In the genomic region with DNA sequence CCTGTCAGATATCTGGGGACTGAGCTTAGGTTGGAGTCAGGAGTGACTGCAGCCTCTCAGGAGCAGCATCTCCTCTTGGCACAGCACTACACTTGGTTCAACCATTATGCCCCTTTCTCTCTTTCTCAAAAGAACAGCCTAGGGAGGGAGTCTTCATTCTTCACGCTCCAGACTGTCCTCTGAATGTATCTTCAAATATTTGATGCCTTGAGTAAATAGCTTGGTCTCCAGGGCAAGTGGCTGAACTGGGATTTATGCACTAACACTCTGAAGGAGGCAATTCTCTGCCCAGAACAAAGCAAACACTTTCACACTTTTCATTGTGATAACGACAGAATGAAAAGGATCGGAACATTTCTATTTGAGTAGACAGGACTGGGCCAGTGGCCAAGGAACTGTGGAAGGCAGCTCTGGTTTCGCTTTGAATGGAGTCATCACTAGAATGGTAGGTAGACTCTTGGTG, we compare ENCODE assay signal across 11 mouse cellular contexts. TPM values are rescaled to one million over a fixed set of nuclear protein-coding genes. Genes with fewer than 3 reads are reported as not detected.
DNase-seq lines count a peak whose midpoint lies in the region; TF ChIP-seq lines count a peak whose summit lies in the region.
"Had no signal": no experiment of that assay in that cellular context is flagged by ENCODE, and none has a peak within 500 bp of the region (broad histone marks: within the 10 kb centered on the region; RNA-seq: fewer than 3 reads in every experiment).

No protein-coding gene starts in this region.

- H3K27ac ChIP-seq in bone marrow macrophage, adult 2 months (ENCODE audit: insufficient read depth, low read depth, low read length): peak overlapping the region; percentile 62
- H3K27ac ChIP-seq: limb, embryonic 15.5 days had no signal

- H3K4me3 ChIP-seq in bone marrow macrophage, adult 2 months (ENCODE audit: insufficient read depth, low read length): peak overlapping the region; percentile 49
- H3K4me3 ChIP-seq: limb, embryonic 15.5 days had no signal

- peak; percentile 30 for DNase-seq in adrenal gland, postnatal 10 days
- DNase-seq in adrenal gland, postnatal 4 days (ENCODE audit: low spot score in 2 of 2): no peak
- DNase-seq in heart, postnatal 36 days: peak; percentile 63 to 67
- peak; percentile 64 to 66 for DNase-seq in left cerebral cortex, postnatal 36 days (ENCODE audit: low spot score in 2 of 2)
- peak; percentile 45 for DNase-seq in right cerebral cortex, postnatal 4 days
- no peak for DNase-seq in urinary bladder, postnatal 10 days (ENCODE audit: low spot score)
- DNase-seq in urinary bladder, postnatal 25 days (ENCODE audit: low spot score): no peak

- peaks cover 27% of the 10 kb centered on the region for H3K4me1 ChIP-seq in bone marrow macrophage, adult 2 months (ENCODE audit: control insufficient read depth, insufficient read depth, low read length)
- H3K4me1 ChIP-seq: limb, embryonic 15.5 days had no signal

- intact Hi-C loops in heart, postnatal 36 days (cut with DNase I): no loop called here
- intact Hi-C loops in left cerebral cortex, postnatal 36 days (cut with DNase I): no loop called here

- no peak for TF ChIP-seq CTCF in bone marrow macrophage, adult 2 months (IDR thresholded peaks at IDR 0.05; ENCODE audit: low read depth, low read length)

- no peak for TF ChIP-seq POLR2A in bone marrow macrophage, adult 2 months (IDR thresholded peaks at IDR 0.05; ENCODE audit: borderline replicate concordance, low read depth, low read length)

RNA-seq across cellular contexts. Expression of gene Tnip3, which starts 59.8 kb away (rescaled TPM):
- under 1 TPM; 0.09 to 0.61 TPM for total RNA-seq in adrenal gland, postnatal 10 days (2021)
- under 1 TPM in 1 of 2 experiments, not detected in 1; 0.31 TPM for total RNA-seq in adrenal gland, postnatal 4 days (2021)
- 163 and 165 TPM in 2 replicates for polyA plus RNA-seq in bone marrow macrophage, adult 2 months (2012; ENCODE audit: insufficient read depth, insufficient read length, missing spikeins)
- 1 to 10 TPM; 1.6 to 1.7 TPM for total RNA-seq in heart, postnatal 36 days (2021)
- under 1 TPM in 1 of 2 experiments, not detected in 1; 0.30 TPM for total RNA-seq in left cerebral cortex, postnatal 36 days (2021)
- polyA plus RNA-seq: C2C12; testis, adult 2 months had no signal

Comparison
In these comparisons a context has a peak if more than half of its experiments do, and no peak if none do; other contexts are left out.
1. DNase-seq: peak in adrenal gland, postnatal 10 days (single experiment), heart, postnatal 36 days (2 of 2), left cerebral cortex, postnatal 36 days (2 of 2) and right cerebral cortex, postnatal 4 days (single experiment); none in adrenal gland, postnatal 4 days (0 of 2), urinary bladder, postnatal 10 days (single experiment) and urinary bladder, postnatal 25 days (single experiment).